Mouse (Mus musculus) kidney, adult 2 months (tissue): Measurements from ENCODE around the gene Grk5.

Experiments
- CTCF ChIP-seq: fragments of 200-500 bp; conservative IDR thresholded peaks from 2 replicates; pipeline ENCODE4 v1.5.1; 2011; ENCODE audit warnings: low read depth, mild to moderate bottlenecking, control low read depth, low read length, moderate library complexity, mixed read lengths; ENCODE audit not compliant: insufficient read depth, insufficient read length
- POLR2A ChIP-seq: fragments of 200-500 bp; IDR thresholded peaks from one replicate; pipeline ENCODE4 v1.6.1; 2011; ENCODE audit warnings: low read depth, low read length, control low read depth

DNA sequence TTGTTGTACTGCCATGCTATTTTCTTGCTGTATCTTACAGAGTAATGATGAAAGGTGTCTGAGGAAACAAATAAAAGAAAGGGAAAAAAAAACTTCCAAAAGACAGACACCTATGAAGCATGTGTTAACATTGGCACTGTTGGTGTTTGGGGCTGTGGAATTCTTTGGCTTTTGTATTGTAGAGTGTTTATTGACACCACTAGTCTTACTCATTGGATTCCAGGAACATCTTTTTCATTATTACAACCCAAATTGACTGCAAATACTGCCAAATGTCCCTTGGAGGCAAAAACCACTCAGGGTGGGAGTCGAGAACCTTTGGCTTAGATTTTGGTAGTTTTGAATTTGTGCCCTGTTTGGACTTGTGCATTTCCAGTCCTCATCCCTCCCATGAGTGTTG, 51.3 kb downstream of the Grk5 start:
- no peak for TF ChIP-seq POLR2A
- TF ChIP-seq CTCF: no peak
